Mouse (Mus musculus) mesoderm, embryonic 11.5 days (tissue): ENCODE measurements around the gene Mia3.
A peak's percentile ranks its signal among the peaks of the same experiment; 100 is the strongest.
"Not testable (repeated sequence)": the region's sequence is repeated elsewhere in the genome, so short reads cannot be mapped to it uniquely, and the experiment has no call there.

ENCODE experiments used
- DNase-seq: peaks from one replicate; pipeline ENCODE4 v3.0.0-alpha.2; 2012; ENCODE audit warnings: low read depth, low spot score

The Mia3 gene

DNA sequence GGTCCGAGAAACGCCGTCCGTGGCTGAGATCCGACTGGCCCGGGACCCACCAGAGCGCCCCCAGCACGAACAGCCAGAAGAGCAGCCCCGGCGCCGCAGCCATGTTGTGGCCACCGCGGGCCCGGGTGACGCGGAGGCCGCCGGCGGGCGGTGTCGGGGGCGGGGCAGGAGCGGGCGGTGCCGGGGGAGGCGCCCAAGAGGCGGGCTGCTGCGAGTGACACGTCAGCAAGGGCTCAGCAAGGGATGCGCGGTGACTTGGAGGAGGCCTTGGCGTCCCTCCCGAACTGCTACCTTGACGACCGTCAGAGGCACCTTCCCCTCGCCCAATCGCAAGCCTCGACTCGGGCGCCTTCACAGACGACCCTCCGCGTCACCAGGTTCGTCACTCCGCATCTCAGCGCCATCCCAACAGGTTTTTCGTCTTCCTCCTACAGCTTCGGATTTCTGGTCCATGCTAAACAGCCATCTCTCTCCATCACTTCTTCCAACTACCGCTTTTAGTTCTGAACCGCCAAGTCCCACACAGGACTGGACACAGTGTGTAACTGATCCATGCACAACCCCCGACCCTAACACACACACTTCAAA lies at the start of gene Mia3:
Gene Mia3, minus strand, starts transcription at position 127 of the 588 bp plus-strand sequence.
- peak; percentile 95 for DNase-seq

GRCm38 (mm10) chr1:183417873-183418272 lies 48.5 kb upstream of the Mia3 start, which contains the start of gene Hhipl2:
Gene Hhipl2, plus strand, starts transcription at chr1:183418215.
- no peak for DNase-seq

DNA sequence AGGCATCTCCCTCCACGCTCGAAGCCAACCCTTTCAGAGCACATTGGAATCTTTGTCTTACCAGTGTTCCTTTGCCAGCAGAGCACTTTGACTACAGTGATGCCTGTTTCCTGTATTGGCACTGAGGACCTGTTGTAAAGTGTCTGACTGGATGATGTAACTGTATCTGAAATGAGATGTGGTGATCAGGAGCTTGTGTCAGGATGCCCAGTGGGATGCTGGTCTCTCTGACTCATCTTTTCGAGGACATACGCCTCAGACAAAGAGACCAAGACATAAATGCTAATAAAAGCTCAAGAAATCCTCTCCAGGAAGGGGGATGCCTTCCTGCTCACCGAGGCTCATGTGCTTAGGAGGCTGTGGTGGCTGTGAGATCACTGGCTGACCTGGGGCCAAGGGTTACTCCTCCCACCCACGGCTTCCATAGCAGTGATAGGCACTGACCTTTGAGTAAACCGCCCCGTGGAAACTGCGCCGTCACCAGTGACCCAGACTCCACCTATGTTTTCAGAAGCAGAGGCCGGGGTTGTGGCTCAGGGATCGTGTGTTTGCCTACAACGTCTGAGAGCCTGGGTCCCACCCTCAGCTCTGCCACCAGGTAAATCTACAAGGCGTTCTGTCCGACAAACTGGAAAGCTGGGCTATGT lies 44.9 kb upstream of the Mia3 start:
- no peak for DNase-seq

- DNase-seq, result no peak
Measured at GRCm38 (mm10) chr1:183403396-183403795, 34.0 kb upstream of the Mia3 start.

GRCm38 (mm10) chr1:183388426-183389406 lies 19.4 kb upstream of the Mia3 start, which contains the start of gene Taf1a:
Gene Taf1a, plus strand, starts transcription at chr1:183388981.
- DNase-seq, result peak; percentile 95

- not testable (repeated sequence) for DNase-seq
Measured at GRCm38 (mm10) chr1:183387421-183387820, 18.1 kb upstream of the Mia3 start.

DNA sequence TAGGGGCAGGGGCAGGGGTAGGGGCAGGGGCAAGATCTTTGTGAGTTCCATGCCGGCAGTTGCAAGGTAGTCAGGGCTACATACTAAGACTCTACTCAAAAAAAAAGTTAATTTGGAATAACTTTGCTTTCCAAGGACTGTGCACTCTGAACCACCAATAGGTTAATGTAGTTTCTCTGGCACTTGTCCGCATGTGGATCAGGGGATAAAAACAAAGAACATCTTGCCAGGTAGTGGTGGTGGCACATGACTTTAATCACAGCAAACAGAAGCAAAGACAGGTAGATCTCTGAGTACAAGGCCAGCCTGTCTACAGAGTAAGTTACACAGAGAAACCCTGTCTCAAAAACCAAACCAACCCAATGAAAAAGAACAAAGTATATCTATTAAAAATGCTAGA lies 13.3 kb upstream of the Mia3 start:
- DNase-seq, result no peak

GRCm38 (mm10) chr1:183381816-183382215 lies 12.5 kb upstream of the Mia3 start:
- DNase-seq, result no peak

DNA sequence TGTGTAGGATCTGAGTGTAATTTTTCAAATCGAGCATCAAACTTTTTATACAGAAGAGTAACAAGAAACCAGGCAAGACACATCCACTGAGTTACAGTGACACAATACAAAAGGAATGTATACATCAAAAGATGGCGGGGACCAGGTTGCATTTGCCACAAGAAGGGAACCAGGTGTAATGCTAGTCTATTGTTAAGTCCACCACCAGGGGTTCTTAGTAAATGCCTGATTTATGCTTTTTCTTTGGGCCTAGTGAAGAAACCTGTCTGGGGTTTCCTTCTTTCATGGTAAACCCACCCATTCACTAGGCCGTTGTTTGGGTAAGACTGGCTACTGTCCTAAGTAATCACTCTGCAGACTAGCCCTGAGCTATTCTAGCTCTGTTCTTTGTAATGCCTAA lies 10.0 kb upstream of the Mia3 start:
- DNase-seq, result not testable (repeated sequence)

- no peak for DNase-seq
Measured at GRCm38 (mm10) chr1:183378321-183378941, 9.1 kb upstream of the Mia3 start.

DNA sequence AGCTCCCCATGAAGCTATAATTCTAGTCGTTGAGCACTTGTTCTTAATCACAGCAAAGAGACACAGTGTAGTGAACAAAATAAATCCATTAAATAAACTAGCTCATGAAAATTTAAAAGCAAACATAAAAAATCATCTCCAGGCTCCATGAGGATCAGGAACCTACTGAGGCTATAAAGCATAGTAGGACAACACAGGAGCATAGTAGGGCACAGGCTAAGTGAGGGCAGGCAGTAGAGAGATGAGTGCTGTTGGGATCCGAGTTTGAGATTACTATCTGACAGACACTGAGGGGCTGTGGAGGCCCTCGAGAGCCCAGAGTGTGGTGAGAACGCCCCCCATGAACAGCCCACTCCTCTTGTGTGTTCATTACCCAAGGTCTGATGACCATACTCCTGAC lies 7.7 kb upstream of the Mia3 start:
- DNase-seq, result no peak

GRCm38 (mm10) chr1:183374728-183375127 lies 5.4 kb upstream of the Mia3 start:
- no peak for DNase-seq

- DNase-seq, result no peak
Measured at GRCm38 (mm10) chr1:183368601-183369400, 552 bp downstream of the Mia3 start.

GRCm38 (mm10) chr1:183366361-183366760 lies 3.0 kb downstream of the Mia3 start:
- no peak for DNase-seq

- DNase-seq, result no peak
Measured at GRCm38 (mm10) chr1:183363577-183363867, 5.8 kb downstream of the Mia3 start.

- DNase-seq, result no peak
Measured at GRCm38 (mm10) chr1:183362729-183363576, 6.4 kb downstream of the Mia3 start.

GRCm38 (mm10) chr1:183362301-183362700 lies 7.1 kb downstream of the Mia3 start:
- no peak for DNase-seq

DNA sequence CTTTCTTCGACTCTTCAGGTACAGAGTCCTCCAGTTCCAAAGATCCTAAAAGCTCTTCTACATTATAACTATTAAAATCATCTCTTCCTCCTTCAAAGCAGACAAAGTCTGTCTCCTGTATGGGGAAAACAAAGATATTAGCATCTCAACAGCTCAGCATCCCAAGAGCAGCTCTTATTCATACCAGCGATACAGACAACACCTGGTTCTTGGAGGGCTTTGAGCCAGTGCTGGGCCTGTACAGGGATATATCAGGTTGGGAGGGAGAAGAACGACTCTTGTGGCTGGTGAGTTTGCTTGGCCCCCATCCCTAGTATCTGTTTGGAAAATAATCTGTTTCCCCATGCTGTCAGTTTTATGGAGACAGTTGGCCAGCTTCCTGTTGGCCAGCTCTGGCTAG lies 10.5 kb downstream of the Mia3 start:
- DNase-seq, result no peak

DNA sequence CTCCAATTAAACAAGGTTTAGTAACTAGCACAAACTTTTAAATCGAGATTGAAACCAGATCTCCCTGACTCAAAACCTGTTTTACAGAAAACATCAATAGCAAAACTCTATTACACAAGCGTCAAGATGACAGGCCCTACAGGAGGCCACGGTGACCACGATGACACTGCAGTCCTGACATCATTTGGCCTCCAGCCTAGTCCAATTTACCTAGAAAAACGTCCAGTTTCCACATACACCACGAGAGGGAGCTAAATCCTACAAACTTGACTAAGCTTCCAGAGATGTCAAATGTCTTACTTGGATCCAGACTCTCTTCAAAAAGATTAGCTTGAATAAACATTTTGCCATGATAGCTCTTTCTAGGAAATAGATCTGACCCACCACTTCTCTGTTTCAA lies 19.5 kb downstream of the Mia3 start:
- peak; percentile 75 for DNase-seq

GRCm38 (mm10) chr1:183345817-183346195 lies 23.5 kb downstream of the Mia3 start:
- no peak for DNase-seq
